Mouse (Mus musculus): ENCODE data around the gene Ust. TPM values are rescaled to one million over a fixed set of nuclear protein-coding genes. Genes with fewer than 3 reads are reported as not detected.

The Ust gene
- total and polyA plus RNA-seq, 3 experiments, result not detected

DNA sequence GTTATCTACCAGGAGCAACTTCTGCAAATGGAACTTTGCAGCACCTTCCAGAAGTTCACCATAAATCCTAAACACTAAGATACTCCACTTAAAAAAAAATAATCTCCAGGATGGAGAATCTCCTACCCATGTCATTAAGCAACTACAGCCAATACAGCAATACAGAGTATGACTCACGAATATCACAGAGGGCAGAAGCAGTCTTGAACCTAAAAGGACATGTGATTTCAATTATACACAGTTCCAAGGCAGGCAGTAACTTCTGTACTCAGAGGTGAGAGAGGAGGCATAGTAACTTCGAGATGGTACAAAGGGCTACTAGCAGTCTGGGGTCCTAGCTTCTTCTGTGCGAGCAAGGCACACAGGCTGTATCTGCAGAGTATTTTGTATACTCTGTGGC is 49.1 kb downstream of the Ust start:
- Histone ChIP-seq H3K36me3 (replicated peaks in 1 of 2; ENCODE audit: control insufficient read depth in 1 of 2, insufficient read depth in 1 of 2, low read length in 1 of 2) (no peaks in the 10 kb centered on the region), H3K79me2 (replicated peaks; ENCODE audit: control insufficient read depth, extremely low read depth, insufficient read depth, poor library complexity, severe bottlenecking) (no peaks in the 10 kb centered on the region), H3K4me2 (ENCODE audit: insufficient read depth, low read depth, poor library complexity, severe bottlenecking) (no peak overlapping the region), H3K9ac (ENCODE audit: insufficient read depth, low read depth) (no peak overlapping the region), H3K9me3 (replicated peaks; ENCODE audit: low read length) (no peaks in the 10 kb centered on the region), H3K4me3 (replicated peaks in 1 of 3; ENCODE audit: low read depth in 2 of 3, low read length in 2 of 3, poor library complexity in 1 of 3) (no peak overlapping the region), H3K27ac (ENCODE audit: insufficient read depth, low read depth) (no peak overlapping the region), H3K4me1 (ENCODE audit: control insufficient read depth in 1 of 2, insufficient read depth in 2 of 2) (no peaks in the 10 kb centered on the region), H3K27me3 (replicated peaks) (no peaks in the 10 kb centered on the region)
- dilution Hi-C loops (cut with MboI; ENCODE audit: extremely low pct_ligation_motif_present, extremely low pct_unique_long_range_greater_than_20kb, low sequenced_read_pairs) (no loop called here), in situ Hi-C loops (cut with MboI; ENCODE audit: low pct_ligation_motif_present, low pct_unique_long_range_greater_than_20kb, low sequenced_read_pairs) (no loop called here)
- no peak for TF ChIP-seq ZMIZ1 (IDR thresholded peaks at IDR 0.05; ENCODE audit: low read depth, low read length)
- no peak for TF ChIP-seq USF1 (IDR thresholded peaks at IDR 0.05; ENCODE audit: low read depth, low read length)
- no peak for TF ChIP-seq ETS1 (conservative IDR thresholded peaks at IDR 0.05; ENCODE audit: low read depth, low read length)
- no peak for TF ChIP-seq IRF4 (IDR thresholded peaks at IDR 0.05; ENCODE audit: low read depth, low read length)
- no peak for TF ChIP-seq GABPA (IDR thresholded peaks at IDR 0.05; ENCODE audit: insufficient replicate concordance, low read depth, low read length)
- TF ChIP-seq ZKSCAN1 (IDR thresholded peaks at IDR 0.05; ENCODE audit: borderline replicate concordance, low read depth, low read length), result no peak
- no peak for TF ChIP-seq POLR2AphosphoS2 (IDR thresholded peaks at IDR 0.05; ENCODE audit: low read depth, low read length)
- no peak for TF ChIP-seq CTCF (conservative IDR thresholded peaks at IDR 0.05 in 1 of 2, IDR thresholded peaks at IDR 0.05 in 1 of 2; ENCODE audit: low read depth in 2 of 2, low read length in 2 of 2)
- no peak for TF ChIP-seq KAT2A (IDR thresholded peaks at IDR 0.05; ENCODE audit: insufficient replicate concordance, low read length)
- TF ChIP-seq TBP (conservative IDR thresholded peaks at IDR 0.05; ENCODE audit: low read depth, low read length), result no peak
- TF ChIP-seq NRF1 (IDR thresholded peaks at IDR 0.05; ENCODE audit: low read depth, low read length), result no peak
- no peak for TF ChIP-seq ZC3H11A (IDR thresholded peaks at IDR 0.05; ENCODE audit: low read depth, low read length)
- TF ChIP-seq ELF1 (IDR thresholded peaks at IDR 0.05; ENCODE audit: low read depth, low read length), result no peak
- TF ChIP-seq HCFC1 (IDR thresholded peaks at IDR 0.05; ENCODE audit: low read depth, low read length), result no peak
- TF ChIP-seq MAFK (IDR thresholded peaks at IDR 0.05; ENCODE audit: insufficient replicate concordance, low read length), result no peak
- no peak for TF ChIP-seq JUND (conservative IDR thresholded peaks at IDR 0.05; ENCODE audit: low read depth, low read length)
- no peak for TF ChIP-seq RCOR1 (conservative IDR thresholded peaks at IDR 0.05; ENCODE audit: low read depth, low read length)
- no peak for TF ChIP-seq MXI1 (IDR thresholded peaks at IDR 0.05; ENCODE audit: low read depth, low read length)
- TF ChIP-seq UBTF (IDR thresholded peaks at IDR 0.05; ENCODE audit: low read depth, low read length), result no peak
- no peak for DNase-seq (ENCODE audit: extremely low read depth)

DNA sequence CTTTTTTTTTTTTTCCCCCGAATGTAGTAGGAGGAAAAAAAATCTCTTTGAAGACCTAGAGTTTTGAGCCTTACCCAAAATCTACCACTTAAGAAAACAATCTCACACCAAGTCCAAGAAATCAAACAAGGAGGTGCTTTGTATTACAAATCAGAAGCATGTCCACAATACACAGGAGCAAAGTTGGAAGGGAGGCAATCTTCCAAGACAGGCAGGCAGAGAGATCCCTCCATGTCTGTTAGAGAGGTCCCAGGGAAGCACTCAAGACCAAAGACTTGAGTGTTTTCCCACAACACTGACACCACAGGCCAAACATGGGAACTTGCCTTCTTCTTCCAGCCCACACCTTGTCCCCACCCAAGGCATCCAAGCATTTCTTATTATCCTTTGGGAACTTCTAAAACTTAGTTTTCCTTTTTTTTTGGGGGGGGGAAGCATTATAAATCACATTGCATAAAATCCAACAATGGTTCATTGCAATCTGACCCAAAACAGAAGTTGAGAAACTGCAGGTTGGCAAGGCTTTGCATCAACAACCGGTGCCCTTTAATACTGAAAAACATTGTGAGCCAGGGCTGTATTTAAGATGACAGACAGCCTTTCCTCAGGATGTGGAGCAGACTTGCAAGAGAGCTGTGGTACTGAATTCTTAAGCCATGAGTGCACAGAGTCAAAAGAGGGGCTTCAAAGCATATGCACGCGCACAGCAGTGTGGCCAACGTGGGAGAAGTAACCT is 49.8 kb downstream of the Ust start:
- no peaks in the 10 kb centered on the region for H3K4me1 ChIP-seq (ENCODE audit: control insufficient read depth in 1 of 2, insufficient read depth in 2 of 2)
- no peak overlapping the region for H3K9ac ChIP-seq (ENCODE audit: insufficient read depth, low read depth)
- no peaks in the 10 kb centered on the region for H3K27me3 ChIP-seq (replicated peaks)
- H3K4me2 ChIP-seq (ENCODE audit: insufficient read depth, low read depth, poor library complexity, severe bottlenecking), result no peak overlapping the region
- no peak for DNase-seq (ENCODE audit: extremely low read depth)
- no peaks in the 10 kb centered on the region for H3K36me3 ChIP-seq (replicated peaks in 1 of 2; ENCODE audit: control insufficient read depth in 1 of 2, insufficient read depth in 1 of 2, low read length in 1 of 2)
- no peak overlapping the region for H3K4me3 ChIP-seq (replicated peaks in 1 of 3; ENCODE audit: low read depth in 2 of 3, low read length in 2 of 3, poor library complexity in 1 of 3)
- no peaks in the 10 kb centered on the region for H3K79me2 ChIP-seq (replicated peaks; ENCODE audit: control insufficient read depth, extremely low read depth, insufficient read depth, poor library complexity, severe bottlenecking)
- H3K9me3 ChIP-seq (replicated peaks; ENCODE audit: low read length), result no peaks in the 10 kb centered on the region
- dilution Hi-C loops (cut with MboI; ENCODE audit: extremely low pct_ligation_motif_present, extremely low pct_unique_long_range_greater_than_20kb, low sequenced_read_pairs), result no loop called here
- no peak for TF ChIP-seq GABPA (IDR thresholded peaks at IDR 0.05; ENCODE audit: insufficient replicate concordance, low read depth, low read length)
- no peak for TF ChIP-seq MAFK (IDR thresholded peaks at IDR 0.05; ENCODE audit: insufficient replicate concordance, low read length)
- no peak for TF ChIP-seq JUND (conservative IDR thresholded peaks at IDR 0.05; ENCODE audit: low read depth, low read length)
- TF ChIP-seq POLR2A (IDR thresholded peaks at IDR 0.05; ENCODE audit: low read depth, low read length), result no peak
- TF ChIP-seq USF1 (IDR thresholded peaks at IDR 0.05; ENCODE audit: low read depth, low read length), result no peak
- no peak for TF ChIP-seq ELF1 (IDR thresholded peaks at IDR 0.05; ENCODE audit: low read depth, low read length)
- TF ChIP-seq BHLHE40 (IDR thresholded peaks at IDR 0.05; ENCODE audit: low read depth, low read length), result no peak
- TF ChIP-seq MYC (IDR thresholded peaks at IDR 0.05; ENCODE audit: low read depth, low read length), result no peak
- no peak for TF ChIP-seq CHD2 (IDR thresholded peaks at IDR 0.05; ENCODE audit: low read length)
- no peak for TF ChIP-seq ETS1 (conservative IDR thresholded peaks at IDR 0.05; ENCODE audit: low read depth, low read length)
- TF ChIP-seq IRF4 (IDR thresholded peaks at IDR 0.05; ENCODE audit: low read depth, low read length), result no peak
- no peak for TF ChIP-seq MEF2A (IDR thresholded peaks at IDR 0.05; ENCODE audit: borderline replicate concordance, low read depth, low read length)
- in situ Hi-C loops (cut with MboI; ENCODE audit: low pct_ligation_motif_present, low pct_unique_long_range_greater_than_20kb, low sequenced_read_pairs), result no loop called here
- H3K27ac ChIP-seq (ENCODE audit: insufficient read depth, low read depth), result no peak overlapping the region

Measured in CH12.LX (cell line).